Mouse (Mus musculus) heart, embryonic 16.5 days (tissue): ENCODE measurements around the gene Tmem217. TPM values are rescaled to one million over a fixed set of nuclear protein-coding genes. Genes with fewer than 3 reads are reported as not detected.
A peak's percentile ranks its signal among the peaks of the same experiment; 100 is the strongest.
"Not testable (repeated sequence)": the region's sequence is repeated elsewhere in the genome, so short reads cannot be mapped to it uniquely, and the experiment has no call there.

Source experiments
- ATAC-seq: fragments of 200-750 bp; cut with Nextera tagmentation; replicated peaks from 2 replicates; pipeline ENCODE4 v1.8.0; 2017; ENCODE audit warnings: moderate number of reproducible peaks; ENCODE audit not compliant: insufficient read depth, low FRiP score; ENCODE audit errors: extremely low read depth
- H3K27ac ChIP-seq: fragments of 300-500 bp; sonication (generic); 2 replicates; pipeline ENCODE4 v1.5.1; 2014; ENCODE audit warnings: mild to moderate bottlenecking, low read length, control low read depth, moderate library complexity
- H3K27me3 ChIP-seq: fragments of 300-500 bp; sonication (generic); 2 replicates; pipeline ENCODE4 v1.6.1; 2014; ENCODE audit warnings: low read length, mixed read lengths; ENCODE audit not compliant: control insufficient read depth, insufficient read depth
- H3K36me3 ChIP-seq: fragments of 300-500 bp; sonication (generic); 2 replicates; pipeline ENCODE4 v1.6.1; 2014; ENCODE audit not compliant: control insufficient read depth, insufficient read depth
- H3K4me1 ChIP-seq: fragments of 300-500 bp; sonication (generic); 2 replicates; pipeline ENCODE4 v1.6.1; 2014; ENCODE audit warnings: low read length, mixed read lengths; ENCODE audit not compliant: control insufficient read depth, insufficient read depth
- H3K4me2 ChIP-seq: fragments of 300-500 bp; sonication (generic); 2 replicates; pipeline ENCODE4 v1.6.1; 2014; ENCODE audit warnings: low read depth, mild to moderate bottlenecking, control low read depth, low read length
- H3K4me3 ChIP-seq: fragments of 300-500 bp; sonication (generic); 2 replicates; pipeline ENCODE4 v1.5.1; 2014; ENCODE audit warnings: mild to moderate bottlenecking, control low read depth, low read length
- H3K9ac ChIP-seq: fragments of 300-500 bp; sonication (generic); 2 replicates; pipeline ENCODE4 v1.6.1; 2014; ENCODE audit warnings: low read length, control low read depth
- H3K9me3 ChIP-seq: fragments of 300-500 bp; sonication (generic); replicated peaks from 2 replicates; pipeline ENCODE4 v1.6.1; 2016; ENCODE audit warnings: low read length; ENCODE audit not compliant: control insufficient read depth
- WGBS: fragments of 180-500 bp; shearing (Covaris S2); extraction: QIAGEN DNeasy Blood & Tissue Kit; methylation state at CpG from one replicate; pipeline ENCODE4 v1.1.7; 2014; 5-methylcytosine and 5-hydroxymethylcytosine counted together
- polyA plus RNA-seq: library from polyadenylated mRNA; unstranded; fragments of >200 nt; fragmentation: Nextera tagmentation; extraction: Ambion mirVana; gene quantifications from 2 replicates; pipeline ENCODE4 v1.2.1, GENCODE M21; 2015

Gene Tmem217
- polyA plus RNA-seq, 1 experiment from 2014 or later: 0.85 TPM

GRCm38 (mm10) chr17:29519731-29520130 is 32.5 kb downstream of the Tmem217 start:
- no peaks in the 10 kb centered on the region for H3K27me3 ChIP-seq
- H3K4me1 ChIP-seq: no peaks in the 10 kb centered on the region
- no peak overlapping the region for H3K9ac ChIP-seq
- no peak overlapping the region for H3K4me3 ChIP-seq
- H3K36me3 ChIP-seq: no peaks in the 10 kb centered on the region
- H3K4me2 ChIP-seq: no peak overlapping the region
- WGBS: 72% methylated on average over 8 of the region's 8 CpGs
- H3K27ac ChIP-seq: no peak overlapping the region
- H3K9me3 ChIP-seq: no peaks in the 10 kb centered on the region
- no peak for ATAC-seq

- not testable (repeated sequence) for H3K9me3 ChIP-seq, H3K36me3 ChIP-seq, ATAC-seq, H3K4me1 ChIP-seq, H3K4me3 ChIP-seq, H3K9ac ChIP-seq, H3K4me2 ChIP-seq, H3K27ac ChIP-seq, H3K27me3 ChIP-seq
- WGBS: 81% methylated on average over 5 of the region's 5 CpGs
These were observed 33.5 kb downstream of the Tmem217 start for GRCm38 (mm10) chr17:29518665-29519064.

- Histone ChIP-seq H3K27ac (no peak overlapping the region), H3K4me3 (no peak overlapping the region), H3K36me3 (no peaks in the 10 kb centered on the region), H3K4me1 (no peaks in the 10 kb centered on the region; the same call in 1 of the 2 replicates), H3K9ac (no peak overlapping the region), H3K4me2 (no peak overlapping the region), H3K27me3 (no peaks in the 10 kb centered on the region), H3K9me3 (no peaks in the 10 kb centered on the region)
- no peak for ATAC-seq
- 3% methylated on average over 11 of the region's 11 CpGs for WGBS
These were observed 37.8 kb downstream of the Tmem217 start for GRCm38 (mm10) chr17:29514435-29514834.

DNA sequence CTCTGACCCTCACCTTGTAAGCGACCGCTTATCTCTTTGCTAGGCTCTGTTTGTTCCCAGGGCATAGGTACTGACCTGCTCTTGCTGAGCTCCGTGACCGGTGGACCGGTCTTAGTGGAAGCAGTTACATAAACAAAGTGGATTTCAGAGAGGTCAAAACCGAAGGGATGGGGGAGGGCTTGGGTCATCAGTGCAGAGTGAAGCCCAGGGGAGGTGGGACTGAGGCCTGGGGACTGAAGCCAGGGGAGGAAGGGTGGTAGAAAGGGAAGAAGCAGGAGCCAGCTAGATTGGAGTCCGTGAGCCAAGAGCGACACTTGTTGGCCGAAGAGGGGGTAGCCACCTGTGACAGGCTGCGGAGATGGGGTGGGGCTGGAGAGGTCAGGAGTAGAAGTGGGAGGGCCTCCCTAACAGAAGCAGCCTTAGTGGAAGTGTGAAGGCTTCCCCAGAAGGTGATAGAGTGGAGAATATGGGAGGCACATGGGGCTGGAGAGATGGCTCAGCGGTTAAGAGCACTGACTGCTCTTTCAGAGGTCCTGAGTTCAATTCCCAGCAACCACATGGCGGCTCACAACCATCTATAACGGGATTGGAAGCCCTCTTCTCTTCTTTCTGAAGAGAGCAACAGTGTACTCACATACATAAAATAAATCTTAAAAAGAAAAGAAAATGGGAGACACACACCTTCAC is 39.0 kb downstream of the Tmem217 start:
- H3K27me3 ChIP-seq: no peaks in the 10 kb centered on the region
- no peaks in the 10 kb centered on the region; the same call in 1 of the 2 replicates for H3K4me1 ChIP-seq
- 34% methylated on average over 13 of the region's 13 CpGs for WGBS
- ATAC-seq: peak; percentile 77
- H3K4me2 ChIP-seq: no peak overlapping the region
- no peaks in the 10 kb centered on the region for H3K9me3 ChIP-seq
- no peak overlapping the region for H3K27ac ChIP-seq
- H3K4me3 ChIP-seq: no peak overlapping the region
- H3K9ac ChIP-seq: no peak overlapping the region
- no peaks in the 10 kb centered on the region for H3K36me3 ChIP-seq

GRCm38 (mm10) chr17:29510691-29511090 is 41.5 kb downstream of the Tmem217 start:
- no peak for ATAC-seq
- Histone ChIP-seq H3K36me3 (no peaks in the 10 kb centered on the region), H3K4me3 (no peak overlapping the region), H3K4me2 (no peak overlapping the region), H3K9ac (no peak overlapping the region), H3K27ac (no peak overlapping the region), H3K27me3 (no peaks in the 10 kb centered on the region), H3K9me3 (no peaks in the 10 kb centered on the region), H3K4me1 (no peaks in the 10 kb centered on the region; the same call in 1 of the 2 replicates)
- 56% methylated on average over 8 of the region's 8 CpGs for WGBS

GRCm38 (mm10) chr17:29508927-29509608 is 43.1 kb downstream of the Tmem217 start:
- 65% methylated on average over 12 of the region's 12 CpGs for WGBS
- Histone ChIP-seq H3K36me3 (no peaks in the 10 kb centered on the region), H3K27ac (no peak overlapping the region), H3K4me1 (no peaks in the 10 kb centered on the region; the same call in 1 of the 2 replicates), H3K4me2 (no peak overlapping the region), H3K27me3 (no peaks in the 10 kb centered on the region), H3K9me3 (no peaks in the 10 kb centered on the region), H3K4me3 (no peak overlapping the region), H3K9ac (no peak overlapping the region)
- ATAC-seq: no peak

DNA sequence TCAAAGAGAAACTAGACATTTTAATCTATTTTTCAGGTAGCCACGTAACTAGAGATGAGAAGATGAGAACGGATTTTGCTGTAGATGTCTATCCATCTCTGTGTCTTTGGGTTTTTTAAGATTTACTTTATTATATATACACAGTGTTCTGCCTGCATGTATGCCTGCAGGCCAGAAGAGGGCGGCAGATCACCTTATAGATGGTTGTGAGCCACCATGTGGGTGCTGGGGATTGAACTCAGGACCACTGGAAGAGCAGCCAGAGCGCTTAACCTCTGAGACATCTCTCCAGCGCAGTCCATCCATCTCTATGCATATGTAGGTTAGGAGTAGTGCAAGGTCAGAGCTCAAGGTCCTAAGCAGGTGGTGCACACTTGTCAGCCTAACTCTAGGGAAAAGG is 48.5 kb downstream of the Tmem217 start:
- Histone ChIP-seq H3K36me3 (no peaks in the 10 kb centered on the region), H3K27me3 (no peaks in the 10 kb centered on the region), H3K4me3 (no peak overlapping the region), H3K4me2 (no peak overlapping the region), H3K4me1 (peaks cover 4% of the 10 kb centered on the region; the same call in 1 of the 2 replicates), H3K9me3 (no peaks in the 10 kb centered on the region), H3K27ac (no peak overlapping the region), H3K9ac (no peak overlapping the region)
- WGBS: 78% methylated on average over 5 of the region's 5 CpGs
- ATAC-seq: no peak

- no peak for ATAC-seq
- Histone ChIP-seq H3K4me3 (peak overlapping the region; percentile 16), H3K4me1 (peaks cover 5% of the 10 kb centered on the region), H3K27me3 (no peaks in the 10 kb centered on the region), H3K9ac (0 out of 2 replicates have a peak overlapping the region, but pooled peaks have one; percentile 3), H3K27ac (0 out of 2 replicates have a peak overlapping the region, but pooled peaks have one; percentile 44), H3K4me2 (peak overlapping the region; percentile 57), H3K36me3 (no peaks in the 10 kb centered on the region), H3K9me3 (no peaks in the 10 kb centered on the region)
- WGBS: 12% methylated on average over 32 of the region's 32 CpGs
These were observed 49.2 kb downstream of the Tmem217 start for GRCm38 (mm10) chr17:29502669-29503665.
